Mouse (Mus musculus): ENCODE data around the gene Bsg. TPM values are rescaled to one million over a fixed set of nuclear protein-coding genes. Genes with fewer than 3 reads are reported as not detected.
"Not testable (repeated sequence)": the region's sequence is repeated elsewhere in the genome, so short reads cannot be mapped to it uniquely, and the experiment has no call there.

Bsg gene
- polyA plus RNA-seq, 1 experiment from 2014 or later = 680 TPM

GRCm38 (mm10) chr10:79755854-79756253 lies 51.6 kb downstream of the Bsg start:
- 76% methylated on average over 3 of the region's 3 CpGs for WGBS
- ATAC-seq (ENCODE audit: low FRiP score, low TSS enrichment) (no peak), DNase-seq (no peak)
- H3K36me3 ChIP-seq (ENCODE audit: control insufficient read depth, insufficient read depth, low read length) = peaks cover 45% of the 10 kb centered on the region
- H3K27ac ChIP-seq (replicated peaks; ENCODE audit: low read depth, low read length) = no peak overlapping the region
- no peak overlapping the region for H3K9ac ChIP-seq (replicated peaks; ENCODE audit: low read length)
- H3K27me3 ChIP-seq (ENCODE audit: control insufficient read depth, insufficient read depth, low read length) = no peaks in the 10 kb centered on the region
- H3K4me2 ChIP-seq (ENCODE audit: low read length) = no peak overlapping the region
- 0 out of 2 replicates have a peak, but pooled peaks cover 3% of the 10 kb centered on the region for H3K4me1 ChIP-seq (ENCODE audit: control insufficient read depth, insufficient read depth, low read length)
- no peak overlapping the region for H3K4me3 ChIP-seq (replicated peaks; ENCODE audit: low read depth, low read length)
- H3K9me3 ChIP-seq (ENCODE audit: control insufficient read depth, low read length) = no peaks in the 10 kb centered on the region

GRCm38 (mm10) chr10:79756660-79757059 lies 52.4 kb downstream of the Bsg start:
- H3K27me3 ChIP-seq (ENCODE audit: control insufficient read depth, insufficient read depth, low read length) = no peaks in the 10 kb centered on the region
- H3K4me2 ChIP-seq (ENCODE audit: low read length) = no peak overlapping the region
- WGBS = 91% methylated on average over 24 of the region's 24 CpGs
- H3K36me3 ChIP-seq (ENCODE audit: control insufficient read depth, insufficient read depth, low read length) = peaks cover 53% of the 10 kb centered on the region
- no peak overlapping the region for H3K9ac ChIP-seq (replicated peaks; ENCODE audit: low read length)
- DNase-seq = no peak
- H3K9me3 ChIP-seq (ENCODE audit: control insufficient read depth, low read length) = no peaks in the 10 kb centered on the region
- no peak overlapping the region for H3K27ac ChIP-seq (replicated peaks; ENCODE audit: low read depth, low read length)
- 0 out of 2 replicates have a peak, but pooled peaks cover 3% of the 10 kb centered on the region for H3K4me1 ChIP-seq (ENCODE audit: control insufficient read depth, insufficient read depth, low read length)
- no peak for ATAC-seq (ENCODE audit: low FRiP score, low TSS enrichment)
- H3K4me3 ChIP-seq (replicated peaks; ENCODE audit: low read depth, low read length) = no peak overlapping the region

GRCm38 (mm10) chr10:79759675-79760074 lies 55.4 kb downstream of the Bsg start:
- DNase-seq; H3K9ac ChIP-seq (replicated peaks; ENCODE audit: low read length); H3K4me2 ChIP-seq (ENCODE audit: low read length); ATAC-seq (ENCODE audit: low FRiP score, low TSS enrichment); H3K9me3 ChIP-seq (ENCODE audit: control insufficient read depth, low read length); H3K4me3 ChIP-seq (replicated peaks; ENCODE audit: low read depth, low read length); H3K27ac ChIP-seq (replicated peaks; ENCODE audit: low read depth, low read length); H3K4me1 ChIP-seq (ENCODE audit: control insufficient read depth, insufficient read depth, low read length); H3K27me3 ChIP-seq (ENCODE audit: control insufficient read depth, insufficient read depth, low read length): not testable (repeated sequence)
- 97% methylated on average over 1 of the region's 1 CpGs for WGBS
- peaks cover 61% of the 10 kb centered on the region for H3K36me3 ChIP-seq (ENCODE audit: control insufficient read depth, insufficient read depth, low read length)

GRCm38 (mm10) chr10:79760603-79761143 lies 56.4 kb downstream of the Bsg start:
- WGBS = 93% methylated on average over 11 of the region's 11 CpGs
- peaks cover 11% of the 10 kb centered on the region for H3K4me1 ChIP-seq (ENCODE audit: control insufficient read depth, insufficient read depth, low read length)
- H3K4me2 ChIP-seq (ENCODE audit: low read length) = no peak overlapping the region

More at GRCm38 (mm10) chr10:79760603-79761143, 56.4 kb downstream of the Bsg start:
- Histone ChIP-seq H3K27ac (replicated peaks; ENCODE audit: low read depth, low read length) (no peak overlapping the region), H3K9ac (replicated peaks; ENCODE audit: low read length) (no peak overlapping the region), H3K4me3 (replicated peaks; ENCODE audit: low read depth, low read length) (no peak overlapping the region), H3K9me3 (ENCODE audit: control insufficient read depth, low read length) (no peaks in the 10 kb centered on the region), H3K36me3 (ENCODE audit: control insufficient read depth, insufficient read depth, low read length) (peaks cover 61% of the 10 kb centered on the region), H3K27me3 (ENCODE audit: control insufficient read depth, insufficient read depth, low read length) (no peaks in the 10 kb centered on the region)
- ATAC-seq (ENCODE audit: low FRiP score, low TSS enrichment) = no peak
- DNase-seq = no peak

Other genes starting within 250 kb of the Bsg start
- not detected in 2 replicates for gene Vmn2r83, start 235.8 kb upstream of the Bsg start, polyA plus RNA-seq (2014; fragmentation: Nextera tagmentation; extraction: Ambion mirVana)
- gene Plpp2, start 170.7 kb upstream of the Bsg start, polyA plus RNA-seq (2014; fragmentation: Nextera tagmentation; extraction: Ambion mirVana) = 14.7 and 19.1 TPM in 2 replicates
- gene Mier2, start 149.3 kb upstream of the Bsg start, polyA plus RNA-seq (2014; fragmentation: Nextera tagmentation; extraction: Ambion mirVana) = 48.8 and 64.3 TPM in 2 replicates
- not detected in 2 replicates for gene Theg, start 117.2 kb upstream of the Bsg start, polyA plus RNA-seq (2014; fragmentation: Nextera tagmentation; extraction: Ambion mirVana)
- gene C2cd4c, start 90.5 kb upstream of the Bsg start, polyA plus RNA-seq (2014; fragmentation: Nextera tagmentation; extraction: Ambion mirVana) = 0.84 and 1.4 TPM in 2 replicates
- 17.2 and 21.6 TPM in 2 replicates for gene Shc2, start 66.6 kb upstream of the Bsg start, polyA plus RNA-seq (2014; fragmentation: Nextera tagmentation; extraction: Ambion mirVana)
- 0.17 and 0.40 TPM in 2 replicates for gene Odf3l2, start 58.8 kb upstream of the Bsg start, polyA plus RNA-seq (2014; fragmentation: Nextera tagmentation; extraction: Ambion mirVana)
- gene Madcam1, start 39.9 kb upstream of the Bsg start, polyA plus RNA-seq (2014; fragmentation: Nextera tagmentation; extraction: Ambion mirVana) = 0.31 and 1.00 TPM in 2 replicates
- gene Tpgs1, start 35.1 kb upstream of the Bsg start, polyA plus RNA-seq (2014; fragmentation: Nextera tagmentation; extraction: Ambion mirVana) = 94.4 and 110 TPM in 2 replicates
- gene Cdc34, start 22.3 kb upstream of the Bsg start, polyA plus RNA-seq (2014; fragmentation: Nextera tagmentation; extraction: Ambion mirVana) = 80.4 and 94.9 TPM in 2 replicates
- gene Gzmm, start 15.5 kb upstream of the Bsg start, polyA plus RNA-seq (2014; fragmentation: Nextera tagmentation; extraction: Ambion mirVana) = 1.1 and 1.5 TPM in 2 replicates
- gene Hcn2, start 12.1 kb downstream of the Bsg start, polyA plus RNA-seq (2014; fragmentation: Nextera tagmentation; extraction: Ambion mirVana) = 0.89 and 1.9 TPM in 2 replicates
- gene Polrmt, start 42.1 kb downstream of the Bsg start, polyA plus RNA-seq (2014; fragmentation: Nextera tagmentation; extraction: Ambion mirVana) = 35.9 and 39.8 TPM in 2 replicates
- gene Fgf22, start 50.6 kb downstream of the Bsg start, polyA plus RNA-seq (2014; fragmentation: Nextera tagmentation; extraction: Ambion mirVana) = 0.87 and 1.0 TPM in 2 replicates
- 92.8 and 94.6 TPM in 2 replicates for gene Rnf126, start 62.5 kb downstream of the Bsg start, polyA plus RNA-seq (2014; fragmentation: Nextera tagmentation; extraction: Ambion mirVana)
- gene Fstl3, start 72.8 kb downstream of the Bsg start, polyA plus RNA-seq (2014; fragmentation: Nextera tagmentation; extraction: Ambion mirVana) = 0.80 and 1.5 TPM in 2 replicates
- gene Prss57, start 86.5 kb downstream of the Bsg start, polyA plus RNA-seq (2014; fragmentation: Nextera tagmentation; extraction: Ambion mirVana) = 0.30 TPM in 1 of 2 replicates, not detected in the other
- 270 and 307 TPM in 2 replicates for gene Palm, start 89.1 kb downstream of the Bsg start, polyA plus RNA-seq (2014; fragmentation: Nextera tagmentation; extraction: Ambion mirVana)
- 0.45 and 1.5 TPM in 2 replicates for gene Misp, start 116.5 kb downstream of the Bsg start, polyA plus RNA-seq (2014; fragmentation: Nextera tagmentation; extraction: Ambion mirVana)
- gene Ptbp1, start 149.9 kb downstream of the Bsg start, polyA plus RNA-seq (2014; fragmentation: Nextera tagmentation; extraction: Ambion mirVana) = 47.5 and 74.0 TPM in 2 replicates
- 14.9 and 16.7 TPM in 2 replicates for gene Prtn3, start 170.0 kb downstream of the Bsg start, polyA plus RNA-seq (2014; fragmentation: Nextera tagmentation; extraction: Ambion mirVana)
- 342 and 375 TPM in 2 replicates for gene Plppr3, start 170.1 kb downstream of the Bsg start, polyA plus RNA-seq (2014; fragmentation: Nextera tagmentation; extraction: Ambion mirVana)
- not detected in 2 replicates for gene Elane, start 181.8 kb downstream of the Bsg start, polyA plus RNA-seq (2014; fragmentation: Nextera tagmentation; extraction: Ambion mirVana)
- gene Cfd, start 186.4 kb downstream of the Bsg start, polyA plus RNA-seq (2014; fragmentation: Nextera tagmentation; extraction: Ambion mirVana) = not detected in 2 replicates
- 57.2 and 58.8 TPM in 2 replicates for gene Med16, start 204.4 kb downstream of the Bsg start, polyA plus RNA-seq (2014; fragmentation: Nextera tagmentation; extraction: Ambion mirVana)
- gene Gm26602, start 206.4 kb downstream of the Bsg start, polyA plus RNA-seq (2014; fragmentation: Nextera tagmentation; extraction: Ambion mirVana) = 3.5 and 8.6 TPM in 2 replicates
- 2.4 and 2.9 TPM in 2 replicates for gene Kiss1r, start 212.5 kb downstream of the Bsg start, polyA plus RNA-seq (2014; fragmentation: Nextera tagmentation; extraction: Ambion mirVana)
- gene R3hdm4, start 216.7 kb downstream of the Bsg start, polyA plus RNA-seq (2014; fragmentation: Nextera tagmentation; extraction: Ambion mirVana) = 220 and 229 TPM in 2 replicates
- gene Arid3a, start 222.6 kb downstream of the Bsg start, polyA plus RNA-seq (2014; fragmentation: Nextera tagmentation; extraction: Ambion mirVana) = 2.4 and 4.0 TPM in 2 replicates